Comparison of ENCODE assay signal across 20 mouse cellular contexts in the genomic region with DNA sequence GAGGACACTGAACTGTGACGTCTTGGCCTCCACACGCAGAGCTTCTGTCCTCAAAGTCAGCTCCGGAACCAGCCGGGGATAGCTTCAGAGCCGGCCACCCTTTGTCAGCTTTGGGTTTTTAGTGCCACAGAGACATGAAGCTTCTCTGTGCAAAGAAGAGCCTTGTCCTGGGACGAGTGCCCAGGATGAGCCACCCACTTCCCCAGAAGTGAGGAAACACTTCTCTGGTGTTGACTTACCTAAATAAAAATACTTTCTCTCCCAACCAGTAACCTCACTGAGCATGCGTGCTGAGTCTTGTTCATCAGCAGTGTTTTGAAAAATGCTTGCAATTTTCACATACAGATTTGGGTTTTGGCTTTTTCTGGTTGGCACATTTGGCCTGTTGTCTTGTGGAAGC. TPM values are rescaled to one million over a fixed set of nuclear protein-coding genes. Genes with fewer than 3 reads are reported as not detected.
A peak's percentile ranks its signal among the peaks of the same experiment; 100 is the strongest.
DNase-seq lines count a peak whose midpoint lies in the region; ATAC-seq and TF ChIP-seq lines count a peak whose summit lies in the region.
"Had no signal": no experiment of that assay in that cellular context is flagged by ENCODE, and none has a peak within 500 bp of the region (broad histone marks: within the 10 kb centered on the region; RNA-seq: fewer than 3 reads in every experiment).

No protein-coding gene starts in this region.

- H3K9me3 ChIP-seq in stomach, postnatal 0 days (ENCODE audit: control insufficient read depth, low read length), result no peaks in the 10 kb centered on the region
- no peaks in the 10 kb centered on the region for H3K9me3 ChIP-seq in midbrain, embryonic 15.5 days
- H3K9me3 ChIP-seq: embryonic facial prominence, embryonic 13.5 days; forebrain, embryonic 12.5 days; heart, embryonic 10.5 days; hindbrain, embryonic 10.5 days had no signal

- no peaks in the 10 kb centered on the region for H3K36me3 ChIP-seq in stomach, postnatal 0 days (ENCODE audit: control insufficient read depth, insufficient read depth, low read length)
- no peaks in the 10 kb centered on the region for H3K36me3 ChIP-seq in midbrain, embryonic 15.5 days (replicated peaks)
- H3K36me3 ChIP-seq: embryonic facial prominence, embryonic 13.5 days; forebrain, embryonic 12.5 days; heart, embryonic 10.5 days; hindbrain, embryonic 10.5 days had no signal

- no peak overlapping the region for H3K4me3 ChIP-seq in stomach, postnatal 0 days (ENCODE audit: low read depth, low read length)
- H3K4me3 ChIP-seq in midbrain, embryonic 15.5 days, result no peak overlapping the region
- H3K4me3 ChIP-seq: embryonic facial prominence, embryonic 13.5 days; forebrain, embryonic 12.5 days; heart, embryonic 10.5 days; hindbrain, embryonic 10.5 days had no signal

- no peak overlapping the region for H3K9ac ChIP-seq in stomach, postnatal 0 days (ENCODE audit: low read length)
- no peak overlapping the region for H3K9ac ChIP-seq in midbrain, embryonic 15.5 days
- H3K9ac ChIP-seq: embryonic facial prominence, embryonic 13.5 days; forebrain, embryonic 12.5 days; hindbrain, embryonic 14.5 days had no signal

- no peak overlapping the region for H3K27ac ChIP-seq in stomach, postnatal 0 days (replicated peaks)
- no peak overlapping the region for H3K27ac ChIP-seq in midbrain, embryonic 15.5 days
- H3K27ac ChIP-seq: embryonic facial prominence, embryonic 13.5 days; forebrain, embryonic 12.5 days; heart, embryonic 10.5 days; hindbrain, embryonic 10.5 days; hindbrain, embryonic 14.5 days had no signal

- no peak overlapping the region for H3K4me2 ChIP-seq in stomach, postnatal 0 days (replicated peaks; ENCODE audit: low read depth)
- H3K4me2 ChIP-seq in midbrain, embryonic 15.5 days, result no peak overlapping the region
- H3K4me2 ChIP-seq: embryonic facial prominence, embryonic 13.5 days; forebrain, embryonic 12.5 days; hindbrain, embryonic 14.5 days had no signal

- H3K4me1 ChIP-seq in stomach, postnatal 0 days (replicated peaks; ENCODE audit: control insufficient read depth, insufficient read depth), result no peaks in the 10 kb centered on the region
- no peaks in the 10 kb centered on the region for H3K4me1 ChIP-seq in midbrain, embryonic 15.5 days
- H3K4me1 ChIP-seq: embryonic facial prominence, embryonic 13.5 days; forebrain, embryonic 12.5 days; heart, embryonic 10.5 days; hindbrain, embryonic 10.5 days had no signal

- 80% methylated on average over 7 of the region's 7 CpGs for WGBS in stomach, postnatal 0 days
- 95% methylated on average over 7 of the region's 7 CpGs for WGBS in midbrain, embryonic 15.5 days

- ATAC-seq in stomach, postnatal 0 days (ENCODE audit: low FRiP score, low TSS enrichment), result no peak
- ATAC-seq in activated CD4-positive, CD25-positive, alpha-beta regulatory T cell, adult 4 months, result no peak
- no peak for ATAC-seq in midbrain, embryonic 15.5 days (replicated peaks)
- ATAC-seq: forebrain, embryonic 16.5 days had no signal

- TF ChIP-seq EP300 in stomach, postnatal 0 days (optimal IDR thresholded peaks at IDR 0.05), result no peak

- peak; percentile 32 to 52 for DNase-seq in frontal cortex, postnatal 36 days (ENCODE audit: low spot score in 2 of 2)
- no peak for DNase-seq in frontal cortex, postnatal 25 days (ENCODE audit: low spot score in 2 of 2)
- peak; percentile 65 for DNase-seq in right cerebral cortex, adult 18-20 months
- no peak for DNase-seq in right cerebral cortex, postnatal 4 days
- DNase-seq in right cerebral cortex, postnatal 14 days, result peak; percentile 49
- DNase-seq in stomach, postnatal 0 days (ENCODE audit: low spot score), result no peak
- DNase-seq: adrenal gland, postnatal 14 days; cerebellum, adult 18-20 months; cerebellum, adult 9-11 months; cerebellum, postnatal 36 days; gastrocnemius, postnatal 10 days; heart, adult 18-20 months had no signal

- no peak for TF ChIP-seq CTCF in stomach, postnatal 0 days (IDR thresholded peaks at IDR 0.05; ENCODE audit: low read depth)

- no peaks in the 10 kb centered on the region for H3K27me3 ChIP-seq in stomach, postnatal 0 days (ENCODE audit: control insufficient read depth, insufficient read depth, low read length)
- H3K27me3 ChIP-seq in midbrain, embryonic 15.5 days (replicated peaks), result no peaks in the 10 kb centered on the region
- H3K27me3 ChIP-seq: embryonic facial prominence, embryonic 13.5 days; forebrain, embryonic 12.5 days had no signal

RNA-seq across cellular contexts. Expression of gene Dis3l, which starts 14.5 kb away (rescaled TPM):
- 6.9 and 7.2 TPM in 2 replicates for polyA plus RNA-seq in stomach, postnatal 0 days (2015; fragmentation: Nextera tagmentation; extraction: Ambion mirVana)
- 1 to 10 TPM; 9.5 to 9.8 TPM for polyA plus RNA-seq in activated CD4-positive, CD25-positive, alpha-beta regulatory T cell, adult 4 months (2017; shearing (Covaris generic))
- polyA plus RNA-seq in midbrain, embryonic 15.5 days (2015; fragmentation: Nextera tagmentation; extraction: Ambion mirVana), result 22.8 and 25.5 TPM in 2 replicates

RNA-seq across cellular contexts. Expression of gene Megf11, which starts 29.8 kb away (rescaled TPM):
- 0.46 and 0.67 TPM in 2 replicates for polyA plus RNA-seq in stomach, postnatal 0 days (2015; fragmentation: Nextera tagmentation; extraction: Ambion mirVana)
- polyA plus RNA-seq in activated CD4-positive, CD25-positive, alpha-beta regulatory T cell, adult 4 months (2017; shearing (Covaris generic)), result under 1 TPM; 0.14 to 0.28 TPM
- polyA plus RNA-seq in midbrain, embryonic 15.5 days (2015; fragmentation: Nextera tagmentation; extraction: Ambion mirVana), result 20.2 and 22.4 TPM in 2 replicates

Comparison
In these comparisons a context has a peak if more than half of its experiments do, and no peak if none do; other contexts are left out.
1. DNase-seq: peak in frontal cortex, postnatal 36 days (2 of 2), right cerebral cortex, adult 18-20 months (single experiment) and right cerebral cortex, postnatal 14 days (single experiment); none in frontal cortex, postnatal 25 days (0 of 2), right cerebral cortex, postnatal 4 days (single experiment) and stomach, postnatal 0 days (single experiment).
2. RNA of gene Megf11, which starts 29.8 kb away (polyA plus RNA-seq): 20.2 to 22.4 TPM in midbrain, embryonic 15.5 days; 0.46 to 0.67 TPM in stomach, postnatal 0 days and 0.14 to 0.28 TPM in activated CD4-positive, CD25-positive, alpha-beta regulatory T cell, adult 4 months; every median in the first group is over 10 times any median in the second.